Mouse (Mus musculus): ENCODE results near the gene Mtmr3. TPM values are rescaled to one million over a fixed set of nuclear protein-coding genes. Genes with fewer than 3 reads are reported as not detected.

The Mtmr3 gene
- polyA plus RNA-seq (2015; fragmentation: Nextera tagmentation; extraction: Ambion mirVana), result 21.2 and 24.3 TPM in 2 replicates

- peak; percentile 92 for ATAC-seq (replicated peaks; ENCODE audit: extremely low read depth, insufficient read depth, low FRiP score)
- 4% methylated on average over 49 of the region's 53 CpGs for WGBS
- Histone ChIP-seq H3K36me3 (ENCODE audit: control insufficient read depth, insufficient read depth) (no peaks in the 10 kb centered on the region), H3K27me3 (ENCODE audit: control insufficient read depth, insufficient read depth, low read length) (no peaks in the 10 kb centered on the region), H3K4me1 (ENCODE audit: control insufficient read depth, insufficient read depth, low read length) (peaks cover 15% of the 10 kb centered on the region), H3K27ac (ENCODE audit: low read length) (peak within 1 kb of the TSS; percentile 86), H3K4me3 (ENCODE audit: low read length) (peak within 1 kb of the TSS; percentile 85), H3K4me2 (ENCODE audit: low read depth, low read length) (peak within 1 kb of the TSS; percentile 77), H3K9ac (ENCODE audit: low read length) (peak within 1 kb of the TSS; percentile 95), H3K9me3 (replicated peaks; ENCODE audit: control insufficient read depth, low read length) (no peaks in the 10 kb centered on the region)
These were observed at the start of gene Mtmr3 for GRCm38 (mm10) chr11:4594608-4595500. Mtmr3 (minus strand) TSS chr11:4594863.

GRCm38 (mm10) chr11:4643722-4644121 is 49.1 kb upstream of the Mtmr3 start:
- no peak for ATAC-seq (replicated peaks; ENCODE audit: extremely low read depth, insufficient read depth, low FRiP score)
- H3K27ac ChIP-seq (ENCODE audit: low read length), result no peak overlapping the region
- H3K4me3 ChIP-seq (ENCODE audit: low read length), result no peak overlapping the region
- H3K9ac ChIP-seq (ENCODE audit: low read length), result no peak overlapping the region
- no peaks in the 10 kb centered on the region for H3K9me3 ChIP-seq (replicated peaks; ENCODE audit: control insufficient read depth, low read length)
- no peaks in the 10 kb centered on the region for H3K27me3 ChIP-seq (ENCODE audit: control insufficient read depth, insufficient read depth, low read length)
- H3K4me2 ChIP-seq (ENCODE audit: low read depth, low read length), result no peak overlapping the region
- 51% methylated on average over 5 of the region's 5 CpGs for WGBS
- H3K36me3 ChIP-seq (ENCODE audit: control insufficient read depth, insufficient read depth), result peaks cover 25% of the 10 kb centered on the region
- peaks cover 2% of the 10 kb centered on the region for H3K4me1 ChIP-seq (ENCODE audit: control insufficient read depth, insufficient read depth, low read length)

- Histone ChIP-seq H3K4me3 (ENCODE audit: low read length) (no peak overlapping the region), H3K4me1 (ENCODE audit: control insufficient read depth, insufficient read depth, low read length) (peaks cover 11% of the 10 kb centered on the region), H3K27me3 (ENCODE audit: control insufficient read depth, insufficient read depth, low read length) (no peaks in the 10 kb centered on the region), H3K27ac (ENCODE audit: low read length) (no peak overlapping the region), H3K4me2 (ENCODE audit: low read depth, low read length) (no peak overlapping the region), H3K9me3 (replicated peaks; ENCODE audit: control insufficient read depth, low read length) (no peaks in the 10 kb centered on the region), H3K9ac (ENCODE audit: low read length) (no peak overlapping the region), H3K36me3 (ENCODE audit: control insufficient read depth, insufficient read depth) (peaks cover 5% of the 10 kb centered on the region; the same call in 1 of the 2 replicates)
- ATAC-seq (replicated peaks; ENCODE audit: extremely low read depth, insufficient read depth, low FRiP score), result no peak
These were observed 46.5 kb upstream of the Mtmr3 start for GRCm38 (mm10) chr11:4641185-4641584.

DNA sequence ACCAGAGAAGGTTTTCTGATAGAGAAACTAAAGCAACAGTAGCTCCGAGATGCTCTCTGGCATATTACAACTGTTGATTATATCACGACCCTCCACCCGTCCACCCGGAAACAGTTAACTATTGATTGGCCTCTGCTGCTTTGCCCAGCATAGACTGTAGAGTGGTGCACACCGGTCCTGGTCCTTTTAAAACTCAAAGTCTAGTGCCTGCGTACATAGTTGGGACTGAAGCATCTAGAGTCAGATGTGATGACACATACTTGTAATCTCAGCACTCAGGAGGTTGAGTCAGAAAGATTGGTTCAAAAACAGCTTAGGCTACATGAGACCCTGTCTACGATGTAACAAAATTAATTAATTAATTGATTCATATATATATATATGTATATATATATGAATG is 43.6 kb upstream of the Mtmr3 start:
- Histone ChIP-seq H3K36me3 (ENCODE audit: control insufficient read depth, insufficient read depth) (0 out of 2 replicates have a peak, but pooled peaks cover 2% of the 10 kb centered on the region), H3K4me1 (ENCODE audit: control insufficient read depth, insufficient read depth, low read length) (peaks cover 11% of the 10 kb centered on the region), H3K9ac (ENCODE audit: low read length) (peak overlapping the region; percentile 77), H3K4me2 (ENCODE audit: low read depth, low read length) (peak overlapping the region; percentile 71), H3K27me3 (ENCODE audit: control insufficient read depth, insufficient read depth, low read length) (no peaks in the 10 kb centered on the region), H3K9me3 (replicated peaks; ENCODE audit: control insufficient read depth, low read length) (no peaks in the 10 kb centered on the region), H3K27ac (ENCODE audit: low read length) (no peak overlapping the region; the same call in 1 of the 2 replicates), H3K4me3 (ENCODE audit: low read length) (peak overlapping the region; percentile 73)
- WGBS, result 11% methylated on average over 7 of the region's 7 CpGs
- ATAC-seq (replicated peaks; ENCODE audit: extremely low read depth, insufficient read depth, low FRiP score), result no peak

GRCm38 (mm10) chr11:4637534-4638234 is 43.0 kb upstream of the Mtmr3 start, which contains the start of gene Ascc2:
Ascc2 (plus strand) TSS chr11:4637747.
- Histone ChIP-seq H3K9ac (ENCODE audit: low read length) (peak within 1 kb of the TSS; percentile 77), H3K27me3 (ENCODE audit: control insufficient read depth, insufficient read depth, low read length) (no peaks in the 10 kb centered on the region), H3K4me3 (ENCODE audit: low read length) (peak within 1 kb of the TSS; percentile 73), H3K4me2 (ENCODE audit: low read depth, low read length) (peak within 1 kb of the TSS; percentile 71), H3K27ac (ENCODE audit: low read length) (peak within 1 kb of the TSS; percentile 57), H3K9me3 (replicated peaks; ENCODE audit: control insufficient read depth, low read length) (no peaks in the 10 kb centered on the region), H3K36me3 (ENCODE audit: control insufficient read depth, insufficient read depth) (no peaks in the 10 kb centered on the region), H3K4me1 (ENCODE audit: control insufficient read depth, insufficient read depth, low read length) (peaks cover 11% of the 10 kb centered on the region)
- ATAC-seq (replicated peaks; ENCODE audit: extremely low read depth, insufficient read depth, low FRiP score), result peak; percentile 97
- under 1% methylated on average over 35 of the region's 35 CpGs for WGBS

- H3K4me1 ChIP-seq (ENCODE audit: control insufficient read depth, insufficient read depth, low read length), result peaks cover 11% of the 10 kb centered on the region
- H3K36me3 ChIP-seq (ENCODE audit: control insufficient read depth, insufficient read depth), result no peaks in the 10 kb centered on the region
- peak overlapping the region; percentile 73 for H3K4me3 ChIP-seq (ENCODE audit: low read length)
- H3K27me3 ChIP-seq (ENCODE audit: control insufficient read depth, insufficient read depth, low read length), result no peaks in the 10 kb centered on the region
- H3K9ac ChIP-seq (ENCODE audit: low read length), result no peak overlapping the region; the same call in 1 of the 2 replicates
- no peaks in the 10 kb centered on the region for H3K9me3 ChIP-seq (replicated peaks; ENCODE audit: control insufficient read depth, low read length)
- no peak for ATAC-seq (replicated peaks; ENCODE audit: extremely low read depth, insufficient read depth, low FRiP score)
- 48% methylated on average over 5 of the region's 5 CpGs for WGBS
- peak overlapping the region; percentile 71 for H3K4me2 ChIP-seq (ENCODE audit: low read depth, low read length)
- peak overlapping the region; percentile 52; the same call in 1 of the 2 replicates for H3K27ac ChIP-seq (ENCODE audit: low read length)
These were observed 42.2 kb upstream of the Mtmr3 start for GRCm38 (mm10) chr11:4636782-4637342.

- Histone ChIP-seq H3K4me3 (ENCODE audit: low read length) (no peak overlapping the region), H3K27me3 (ENCODE audit: control insufficient read depth, insufficient read depth, low read length) (no peaks in the 10 kb centered on the region), H3K4me1 (ENCODE audit: control insufficient read depth, insufficient read depth, low read length) (peaks cover 24% of the 10 kb centered on the region), H3K27ac (ENCODE audit: low read length) (no peak overlapping the region), H3K9ac (ENCODE audit: low read length) (no peak overlapping the region), H3K4me2 (ENCODE audit: low read depth, low read length) (no peak overlapping the region), H3K9me3 (replicated peaks; ENCODE audit: control insufficient read depth, low read length) (no peaks in the 10 kb centered on the region), H3K36me3 (ENCODE audit: control insufficient read depth, insufficient read depth) (no peaks in the 10 kb centered on the region)
- no peak for ATAC-seq (replicated peaks; ENCODE audit: extremely low read depth, insufficient read depth, low FRiP score)
- WGBS, result 67% methylated on average over 5 of the region's 5 CpGs
These were observed 39.7 kb upstream of the Mtmr3 start for GRCm38 (mm10) chr11:4634395-4634794.

GRCm38 (mm10) chr11:4633420-4633819 is 38.8 kb upstream of the Mtmr3 start:
- no peak overlapping the region for H3K27ac ChIP-seq (ENCODE audit: low read length)
- H3K36me3 ChIP-seq (ENCODE audit: control insufficient read depth, insufficient read depth), result no peaks in the 10 kb centered on the region
- ATAC-seq (replicated peaks; ENCODE audit: extremely low read depth, insufficient read depth, low FRiP score), result no peak
- H3K4me3 ChIP-seq (ENCODE audit: low read length), result no peak overlapping the region
- 65% methylated on average over 2 of the region's 2 CpGs for WGBS
- no peaks in the 10 kb centered on the region for H3K27me3 ChIP-seq (ENCODE audit: control insufficient read depth, insufficient read depth, low read length)
- H3K4me1 ChIP-seq (ENCODE audit: control insufficient read depth, insufficient read depth, low read length), result peaks cover 19% of the 10 kb centered on the region
- no peaks in the 10 kb centered on the region for H3K9me3 ChIP-seq (replicated peaks; ENCODE audit: control insufficient read depth, low read length)
- no peak overlapping the region for H3K4me2 ChIP-seq (ENCODE audit: low read depth, low read length)
- H3K9ac ChIP-seq (ENCODE audit: low read length), result no peak overlapping the region
